Comparison of ENCODE assay signal across 23 mouse cellular contexts in the genomic region with DNA sequence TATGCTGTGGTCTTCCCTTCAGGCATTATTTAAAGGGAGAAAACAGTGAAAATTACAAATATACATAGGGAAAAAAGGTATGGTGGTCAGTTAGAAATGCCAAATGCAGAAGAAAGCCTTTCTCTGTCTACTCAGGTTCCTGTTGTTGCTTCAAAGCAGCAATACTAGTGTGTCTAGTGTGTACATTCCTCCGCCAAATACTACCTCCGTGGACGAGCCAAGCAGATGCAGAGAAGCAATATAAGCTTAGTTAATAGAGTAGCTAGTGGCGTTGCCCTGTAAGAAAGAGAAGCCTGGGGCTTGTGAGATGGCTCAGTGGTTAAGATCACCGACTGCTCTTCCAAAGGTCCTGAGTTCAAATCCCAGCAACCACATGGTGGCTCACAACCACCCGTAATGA.
DNase-seq lines count a peak whose midpoint lies in the region; ATAC-seq lines count a peak whose summit lies in the region.
"Had no signal": no experiment of that assay in that cellular context is flagged by ENCODE, and none has a peak within 500 bp of the region (broad histone marks: within the 10 kb centered on the region; RNA-seq: fewer than 3 reads in every experiment).

No protein-coding gene starts in this region.

- H3K4me1 ChIP-seq in heart, embryonic 12.5 days (replicated peaks), result no peaks in the 10 kb centered on the region
- H3K4me1 ChIP-seq in midbrain, embryonic 12.5 days, result peaks cover 26% of the 10 kb centered on the region
- peaks cover 17% of the 10 kb centered on the region for H3K4me1 ChIP-seq in midbrain, embryonic 13.5 days (replicated peaks)
- peaks cover 2% of the 10 kb centered on the region; the same call in 1 of the 2 replicates for H3K4me1 ChIP-seq in forebrain, embryonic 11.5 days (replicated peaks; ENCODE audit: control insufficient read depth, insufficient read depth, low read length)
- H3K4me1 ChIP-seq in forebrain, embryonic 15.5 days, result peaks cover 23% of the 10 kb centered on the region
- H3K4me1 ChIP-seq: embryonic facial prominence, embryonic 10.5 days had no signal

- DNase-seq in heart, adult 11 months, result peak; percentile 35
- peak; percentile 49 for DNase-seq in forebrain, embryonic 11.5 days (ENCODE audit: low spot score)
- DNase-seq in embryo, embryonic 11 days, result no peak
- DNase-seq: adrenal gland, postnatal 10 days; B cell, adult 2 months; cerebellum, adult 18-20 months; cerebellum, adult 9-11 months; cerebellum, postnatal 36 days; gastrocnemius, adult 2 months; gastrocnemius, postnatal 25 days; heart, postnatal 10 days; heart, postnatal 4 days had no signal

- no peak overlapping the region for H3K27ac ChIP-seq in heart, embryonic 12.5 days (ENCODE audit: poor library complexity, severe bottlenecking)
- peak overlapping the region; percentile 65 for H3K27ac ChIP-seq in midbrain, embryonic 12.5 days (replicated peaks)
- H3K27ac ChIP-seq in midbrain, embryonic 13.5 days, result no peak overlapping the region
- peak overlapping the region; percentile 74 for H3K27ac ChIP-seq in forebrain, embryonic 11.5 days (ENCODE audit: low read depth, low read length)
- peak overlapping the region; percentile 67 for H3K27ac ChIP-seq in forebrain, embryonic 15.5 days (replicated peaks)
- H3K27ac ChIP-seq: embryonic facial prominence, embryonic 10.5 days; gastrocnemius, adult 2 months; hindbrain, embryonic 15.5 days had no signal

- no peak overlapping the region for H3K4me3 ChIP-seq in heart, embryonic 12.5 days
- H3K4me3 ChIP-seq in midbrain, embryonic 12.5 days, result no peak overlapping the region
- no peak overlapping the region for H3K4me3 ChIP-seq in midbrain, embryonic 13.5 days (replicated peaks)
- H3K4me3 ChIP-seq in forebrain, embryonic 11.5 days (ENCODE audit: low read depth, low read length), result no peak overlapping the region
- H3K4me3 ChIP-seq in forebrain, embryonic 15.5 days, result no peak overlapping the region
- H3K4me3 ChIP-seq: embryonic facial prominence, embryonic 10.5 days; gastrocnemius, adult 2 months; hindbrain, embryonic 15.5 days had no signal

- H3K36me3 ChIP-seq in heart, embryonic 12.5 days, result no peaks in the 10 kb centered on the region; the same call in 1 of the 2 replicates
- no peaks in the 10 kb centered on the region for H3K36me3 ChIP-seq in midbrain, embryonic 12.5 days
- no peaks in the 10 kb centered on the region for H3K36me3 ChIP-seq in midbrain, embryonic 13.5 days
- H3K36me3 ChIP-seq in forebrain, embryonic 11.5 days (ENCODE audit: control insufficient read depth, insufficient read depth, low read length), result no peaks in the 10 kb centered on the region
- H3K36me3 ChIP-seq in forebrain, embryonic 15.5 days, result no peaks in the 10 kb centered on the region
- H3K36me3 ChIP-seq: embryonic facial prominence, embryonic 10.5 days; hindbrain, embryonic 15.5 days had no signal

- no peaks in the 10 kb centered on the region for H3K27me3 ChIP-seq in heart, embryonic 12.5 days (replicated peaks)
- no peaks in the 10 kb centered on the region for H3K27me3 ChIP-seq in midbrain, embryonic 12.5 days
- H3K27me3 ChIP-seq in midbrain, embryonic 13.5 days, result no peaks in the 10 kb centered on the region
- no peaks in the 10 kb centered on the region for H3K27me3 ChIP-seq in forebrain, embryonic 11.5 days (ENCODE audit: control insufficient read depth, insufficient read depth, low read length)
- H3K27me3 ChIP-seq in forebrain, embryonic 15.5 days, result no peaks in the 10 kb centered on the region
- H3K27me3 ChIP-seq: hindbrain, embryonic 15.5 days had no signal

- no peak for ATAC-seq in heart, embryonic 12.5 days (ENCODE audit: insufficient number of reproducible peaks, low FRiP score)
- no peak; the same call in 1 of the 2 replicates for ATAC-seq in midbrain, embryonic 12.5 days (ENCODE audit: low FRiP score, low read depth)
- ATAC-seq in midbrain, embryonic 13.5 days, result no peak
- no peak; the same call in 1 of the 2 replicates for ATAC-seq in forebrain, embryonic 11.5 days (replicated peaks; ENCODE audit: low FRiP score)
- no peak for ATAC-seq in forebrain, embryonic 15.5 days (replicated peaks)
- ATAC-seq in cerebellum, adult (ENCODE audit: insufficient number of reproducible peaks, low FRiP score, low TSS enrichment), result no peak
- ATAC-seq: CD4-positive, CD25-positive, alpha-beta regulatory T cell, adult 4 months; inflammation-experienced regulatory T-cells, adult 6 months; intestine, postnatal 0 days had no signal

- 95% methylated on average over 6 of the region's 6 CpGs for WGBS in heart, embryonic 12.5 days
- 76% methylated on average over 6 of the region's 6 CpGs for WGBS in midbrain, embryonic 12.5 days
- WGBS in midbrain, embryonic 13.5 days, result 75% methylated on average over 6 of the region's 6 CpGs
- 73% methylated on average over 6 of the region's 6 CpGs for WGBS in forebrain, embryonic 11.5 days
- WGBS in forebrain, embryonic 15.5 days, result 40% methylated on average over 6 of the region's 6 CpGs

- no peaks in the 10 kb centered on the region for H3K9me3 ChIP-seq in heart, embryonic 12.5 days (replicated peaks)
- H3K9me3 ChIP-seq in midbrain, embryonic 12.5 days, result no peaks in the 10 kb centered on the region
- no peaks in the 10 kb centered on the region for H3K9me3 ChIP-seq in midbrain, embryonic 13.5 days
- H3K9me3 ChIP-seq in forebrain, embryonic 11.5 days (ENCODE audit: control insufficient read depth, low read length), result no peaks in the 10 kb centered on the region
- H3K9me3 ChIP-seq in forebrain, embryonic 15.5 days, result no peaks in the 10 kb centered on the region
- H3K9me3 ChIP-seq: embryonic facial prominence, embryonic 10.5 days; G1E; hindbrain, embryonic 15.5 days had no signal

- H3K4me2 ChIP-seq in heart, embryonic 12.5 days, result no peak overlapping the region
- no peak overlapping the region for H3K4me2 ChIP-seq in midbrain, embryonic 12.5 days (replicated peaks)
- no peak overlapping the region for H3K4me2 ChIP-seq in midbrain, embryonic 13.5 days (replicated peaks)
- no peak overlapping the region for H3K4me2 ChIP-seq in forebrain, embryonic 11.5 days (ENCODE audit: low read depth, low read length, severe bottlenecking)
- H3K4me2 ChIP-seq in forebrain, embryonic 15.5 days (replicated peaks), result no peak overlapping the region
- H3K4me2 ChIP-seq: hindbrain, embryonic 15.5 days had no signal

- H3K9ac ChIP-seq in heart, embryonic 12.5 days, result no peak overlapping the region
- no peak overlapping the region for H3K9ac ChIP-seq in midbrain, embryonic 12.5 days (replicated peaks)
- H3K9ac ChIP-seq in midbrain, embryonic 13.5 days (replicated peaks), result no peak overlapping the region
- no peak overlapping the region for H3K9ac ChIP-seq in forebrain, embryonic 11.5 days (ENCODE audit: low read length)
- H3K9ac ChIP-seq in forebrain, embryonic 15.5 days (replicated peaks), result no peak overlapping the region
- H3K9ac ChIP-seq: hindbrain, embryonic 15.5 days had no signal

Comparison
In these comparisons a context has a peak if more than half of its experiments do, and no peak if none do; other contexts are left out.
1. H3K27ac ChIP-seq: peak in midbrain, embryonic 12.5 days (single experiment), forebrain, embryonic 11.5 days (single experiment) and forebrain, embryonic 15.5 days (single experiment); none in heart, embryonic 12.5 days (single experiment) and midbrain, embryonic 13.5 days (single experiment).